Mouse (Mus musculus): ENCODE measurements around the gene Klhl10.

Gene Klhl10

GRCm38 (mm10) chr11:100441797-100442196, at the start of gene Klhl10, which contains the start of gene Nt5c3b:
TSS of gene Klhl10 (plus strand) at chr11:100441917.
TSS of gene Nt5c3b (minus strand) at chr11:100441808.
- no peak for DNase-seq (ENCODE audit: low spot score in 2 of 2)

GRCm38 (mm10) chr11:100392958-100393357, 48.8 kb upstream of the Klhl10 start:
- peak in 1 of 2 experiments; percentile 40 for DNase-seq (ENCODE audit: low spot score in 2 of 2)

- DNase-seq (ENCODE audit: low spot score in 2 of 2): no peak
These were observed 48.0 kb upstream of the Klhl10 start for GRCm38 (mm10) chr11:100393733-100394132.

- no peak for DNase-seq (ENCODE audit: low spot score in 2 of 2)
These were observed 47.2 kb upstream of the Klhl10 start for GRCm38 (mm10) chr11:100394353-100395074.

- no peak for DNase-seq (ENCODE audit: low spot score in 2 of 2)
These were observed 46.5 kb upstream of the Klhl10 start for GRCm38 (mm10) chr11:100395200-100395599.

GRCm38 (mm10) chr11:100395861-100396631, 45.7 kb upstream of the Klhl10 start:
- DNase-seq (ENCODE audit: low spot score in 2 of 2): no peak

- no peak for DNase-seq (ENCODE audit: low spot score in 2 of 2)
These were observed 44.7 kb upstream of the Klhl10 start for GRCm38 (mm10) chr11:100396886-100397599.

GRCm38 (mm10) chr11:100397600-100398389, 43.9 kb upstream of the Klhl10 start, which contains the start of gene Jup:
TSS of gene Jup (minus strand) at chr11:100397763.
- peak; percentile 99 to 100 for DNase-seq (ENCODE audit: low spot score in 2 of 2)

- no peak for DNase-seq (ENCODE audit: low spot score in 2 of 2)
These were observed 43.2 kb upstream of the Klhl10 start for GRCm38 (mm10) chr11:100398517-100398916.

GRCm38 (mm10) chr11:100399320-100399719, 42.4 kb upstream of the Klhl10 start:
- no peak for DNase-seq (ENCODE audit: low spot score in 2 of 2)

- DNase-seq (ENCODE audit: low spot score in 2 of 2): no peak
These were observed 41.8 kb upstream of the Klhl10 start for GRCm38 (mm10) chr11:100399727-100400538.

GRCm38 (mm10) chr11:100400842-100401241, 40.9 kb upstream of the Klhl10 start:
- no peak for DNase-seq (ENCODE audit: low spot score in 2 of 2)

- DNase-seq (ENCODE audit: low spot score in 2 of 2): no peak
These were observed 39.5 kb upstream of the Klhl10 start for GRCm38 (mm10) chr11:100402240-100402639.

- DNase-seq (ENCODE audit: low spot score in 2 of 2): no peak
These were observed 39.0 kb upstream of the Klhl10 start for GRCm38 (mm10) chr11:100402682-100403081.

- DNase-seq (ENCODE audit: low spot score in 2 of 2): no peak
These were observed 38.1 kb upstream of the Klhl10 start for GRCm38 (mm10) chr11:100403445-100404134.

- no peak for DNase-seq (ENCODE audit: low spot score in 2 of 2)
These were observed 37.2 kb upstream of the Klhl10 start for GRCm38 (mm10) chr11:100404456-100405074.

- DNase-seq (ENCODE audit: low spot score in 2 of 2): no peak
These were observed 35.4 kb upstream of the Klhl10 start for GRCm38 (mm10) chr11:100406273-100406672.

- DNase-seq (ENCODE audit: low spot score in 2 of 2): no peak
These were observed 34.6 kb upstream of the Klhl10 start for GRCm38 (mm10) chr11:100406995-100407705.

Measured in frontal cortex, postnatal 36 days (tissue).